Mouse (Mus musculus): Measurements from ENCODE around the gene Vps9d1. TPM values are rescaled to one million over a fixed set of nuclear protein-coding genes. Genes with fewer than 3 reads are reported as not detected.

Gene Vps9d1
- polyA plus RNA-seq, 1 experiment from 2014 or later = 25.9 TPM

Other genes with a start within 250 kb of the Vps9d1 start
- gene Ankrd11, start 212.1 kb downstream of the Vps9d1 start, polyA plus RNA-seq (2014; fragmentation: Nextera tagmentation; extraction: Ambion mirVana) = 44.3 and 55.5 TPM in 2 replicates
- gene Spg7, start 191.4 kb downstream of the Vps9d1 start, polyA plus RNA-seq (2014; fragmentation: Nextera tagmentation; extraction: Ambion mirVana) = 45.9 and 51.2 TPM in 2 replicates
- 1,702 and 2,075 TPM in 2 replicates for gene Rpl13, start 152.0 kb downstream of the Vps9d1 start, polyA plus RNA-seq (2014; fragmentation: Nextera tagmentation; extraction: Ambion mirVana)
- 0.11 and 0.41 TPM in 2 replicates for gene Cpne7, start 137.0 kb downstream of the Vps9d1 start, polyA plus RNA-seq (2014; fragmentation: Nextera tagmentation; extraction: Ambion mirVana)
- gene Sult5a1, start 96.0 kb downstream of the Vps9d1 start, polyA plus RNA-seq (2014; fragmentation: Nextera tagmentation; extraction: Ambion mirVana) = 8.3 and 8.7 TPM in 2 replicates
- 0.61 and 0.99 TPM in 2 replicates for gene Dpep1, start 68.1 kb downstream of the Vps9d1 start, polyA plus RNA-seq (2014; fragmentation: Nextera tagmentation; extraction: Ambion mirVana)
- 78.5 and 85.2 TPM in 2 replicates for gene Chmp1a, start 41.6 kb downstream of the Vps9d1 start, polyA plus RNA-seq (2014; fragmentation: Nextera tagmentation; extraction: Ambion mirVana)
- gene Spata33, start 41.5 kb downstream of the Vps9d1 start, polyA plus RNA-seq (2014; fragmentation: Nextera tagmentation; extraction: Ambion mirVana) = 5.1 and 5.8 TPM in 2 replicates
- gene Cdk10, start 29.5 kb downstream of the Vps9d1 start, polyA plus RNA-seq (2014; fragmentation: Nextera tagmentation; extraction: Ambion mirVana) = 33.5 and 36.4 TPM in 2 replicates
- gene Spata2l, start 18.1 kb downstream of the Vps9d1 start, polyA plus RNA-seq (2014; fragmentation: Nextera tagmentation; extraction: Ambion mirVana) = 2.2 and 3.2 TPM in 2 replicates
- gene Zfp276, start 153 bp downstream of the Vps9d1 start, polyA plus RNA-seq (2014; fragmentation: Nextera tagmentation; extraction: Ambion mirVana) = 17.2 and 20.4 TPM in 2 replicates
- gene Fanca, start 64.2 kb upstream of the Vps9d1 start, polyA plus RNA-seq (2014; fragmentation: Nextera tagmentation; extraction: Ambion mirVana) = 48.7 and 49.9 TPM in 2 replicates
- 2.2 and 3.9 TPM in 2 replicates for gene Spire2, start 78.4 kb upstream of the Vps9d1 start, polyA plus RNA-seq (2014; fragmentation: Nextera tagmentation; extraction: Ambion mirVana)
- 115 and 157 TPM in 2 replicates for gene Tcf25, start 119.4 kb upstream of the Vps9d1 start, polyA plus RNA-seq (2014; fragmentation: Nextera tagmentation; extraction: Ambion mirVana)
- gene Mc1r, start 152.8 kb upstream of the Vps9d1 start, polyA plus RNA-seq (2014; fragmentation: Nextera tagmentation; extraction: Ambion mirVana) = not detected in 2 replicates
- 1.2 and 1.9 TPM in 2 replicates for gene Tubb3, start 157.1 kb upstream of the Vps9d1 start, polyA plus RNA-seq (2014; fragmentation: Nextera tagmentation; extraction: Ambion mirVana)
- 24.2 and 35.7 TPM in 2 replicates for gene Def8, start 169.2 kb upstream of the Vps9d1 start, polyA plus RNA-seq (2014; fragmentation: Nextera tagmentation; extraction: Ambion mirVana)
- 36.2 and 43.2 TPM in 2 replicates for gene Afg3l1, start 223.6 kb upstream of the Vps9d1 start, polyA plus RNA-seq (2014; fragmentation: Nextera tagmentation; extraction: Ambion mirVana)

Data from kidney, embryonic 14.5 days (tissue).